Mouse (Mus musculus): ENCODE results near the gene Mst1r. TPM values are rescaled to one million over a fixed set of nuclear protein-coding genes. Genes with fewer than 3 reads are reported as not detected.

Gene Mst1r
- polyA plus RNA-seq, 1 experiment from 2014 or later, result 3.4 TPM

GRCm38 (mm10) chr9:107917895-107918608, 11.4 kb downstream of the Mst1r start:
- Histone ChIP-seq H3K27me3 (replicated peaks) (no peaks in the 10 kb centered on the region), H3K27ac (replicated peaks) (no peak overlapping the region), H3K9me3 (replicated peaks) (no peaks in the 10 kb centered on the region), H3K36me3 (no peaks in the 10 kb centered on the region; the same call in 1 of the 2 replicates), H3K4me1 (peaks cover 11% of the 10 kb centered on the region), H3K4me2 (no peak overlapping the region; the same call in 1 of the 2 replicates), H3K4me3 (replicated peaks) (no peak overlapping the region), H3K9ac (replicated peaks) (no peak overlapping the region)
- ATAC-seq (ENCODE audit: low FRiP score), result no peak
- 32% methylated on average over 13 of the region's 13 CpGs for whole genome bisulfite sequencing

GRCm38 (mm10) chr9:107918884-107919283, 12.2 kb downstream of the Mst1r start:
- 78% methylated on average over 6 of the region's 6 CpGs for WGBS
- H3K27ac ChIP-seq (replicated peaks), result no peak overlapping the region
- ATAC-seq (ENCODE audit: low FRiP score), result no peak
- no peak overlapping the region for H3K9ac ChIP-seq (replicated peaks)
- H3K36me3 ChIP-seq, result no peaks in the 10 kb centered on the region; the same call in 1 of the 2 replicates
- H3K4me2 ChIP-seq, result no peak overlapping the region
- H3K4me3 ChIP-seq (replicated peaks), result no peak overlapping the region
- no peaks in the 10 kb centered on the region for H3K9me3 ChIP-seq (replicated peaks)
- no peaks in the 10 kb centered on the region for H3K27me3 ChIP-seq (replicated peaks)
- peaks cover 17% of the 10 kb centered on the region for H3K4me1 ChIP-seq

- Histone ChIP-seq H3K27ac (replicated peaks) (no peak overlapping the region), H3K36me3 (no peaks in the 10 kb centered on the region), H3K4me2 (no peak overlapping the region), H3K9ac (replicated peaks) (no peak overlapping the region), H3K4me1 (peaks cover 23% of the 10 kb centered on the region), H3K9me3 (replicated peaks) (no peaks in the 10 kb centered on the region), H3K27me3 (replicated peaks) (no peaks in the 10 kb centered on the region), H3K4me3 (replicated peaks) (no peak overlapping the region)
- 80% methylated on average over 5 of the region's 5 CpGs for WGBS
- ATAC-seq (ENCODE audit: low FRiP score), result no peak
Measured at GRCm38 (mm10) chr9:107919441-107919840, 12.8 kb downstream of the Mst1r start.

GRCm38 (mm10) chr9:107923021-107923420, 16.3 kb downstream of the Mst1r start:
- ATAC-seq (ENCODE audit: low FRiP score), result no peak
- Histone ChIP-seq H3K4me2 (no peak overlapping the region), H3K4me3 (replicated peaks) (no peak overlapping the region), H3K27ac (replicated peaks) (no peak overlapping the region), H3K4me1 (peaks cover 31% of the 10 kb centered on the region), H3K9ac (replicated peaks) (no peak overlapping the region), H3K36me3 (no peaks in the 10 kb centered on the region), H3K9me3 (replicated peaks) (no peaks in the 10 kb centered on the region), H3K27me3 (replicated peaks) (no peaks in the 10 kb centered on the region)
- WGBS, result 40% methylated on average over 7 of the region's 7 CpGs

GRCm38 (mm10) chr9:107923956-107924355, 17.3 kb downstream of the Mst1r start:
- Histone ChIP-seq H3K4me1 (peaks cover 24% of the 10 kb centered on the region), H3K36me3 (no peaks in the 10 kb centered on the region), H3K27ac (replicated peaks) (no peak overlapping the region), H3K27me3 (replicated peaks) (no peaks in the 10 kb centered on the region), H3K9me3 (replicated peaks) (no peaks in the 10 kb centered on the region), H3K4me2 (no peak overlapping the region), H3K4me3 (replicated peaks) (no peak overlapping the region), H3K9ac (replicated peaks) (no peak overlapping the region)
- WGBS, result 52% methylated on average over 6 of the region's 6 CpGs
- ATAC-seq (ENCODE audit: low FRiP score), result no peak

GRCm38 (mm10) chr9:107925251-107925650, 18.6 kb downstream of the Mst1r start:
- Histone ChIP-seq H3K27me3 (replicated peaks) (no peaks in the 10 kb centered on the region), H3K4me1 (peaks cover 24% of the 10 kb centered on the region), H3K27ac (replicated peaks) (0 out of 2 replicates have a peak overlapping the region, but pooled peaks have one; percentile 37), H3K4me3 (replicated peaks) (no peak overlapping the region), H3K36me3 (no peaks in the 10 kb centered on the region), H3K9me3 (replicated peaks) (no peaks in the 10 kb centered on the region), H3K9ac (replicated peaks) (no peak overlapping the region), H3K4me2 (no peak overlapping the region)
- ATAC-seq (ENCODE audit: low FRiP score), result no peak
- WGBS, result 20% methylated on average over 3 of the region's 3 CpGs

GRCm38 (mm10) chr9:107926920-107927420, 20.3 kb downstream of the Mst1r start:
- Histone ChIP-seq H3K4me2 (no peak overlapping the region), H3K27ac (replicated peaks) (no peak overlapping the region), H3K36me3 (no peaks in the 10 kb centered on the region), H3K4me3 (replicated peaks) (no peak overlapping the region), H3K4me1 (peaks cover 26% of the 10 kb centered on the region), H3K9ac (replicated peaks) (no peak overlapping the region), H3K27me3 (replicated peaks) (no peaks in the 10 kb centered on the region), H3K9me3 (replicated peaks) (no peaks in the 10 kb centered on the region)
- no peak for ATAC-seq (ENCODE audit: low FRiP score)
- WGBS, result 61% methylated on average over 9 of the region's 9 CpGs

GRCm38 (mm10) chr9:107927749-107928148, 21.1 kb downstream of the Mst1r start:
- Histone ChIP-seq H3K4me2 (no peak overlapping the region), H3K4me1 (peaks cover 30% of the 10 kb centered on the region), H3K27me3 (replicated peaks) (no peaks in the 10 kb centered on the region), H3K4me3 (replicated peaks) (no peak overlapping the region), H3K36me3 (no peaks in the 10 kb centered on the region), H3K27ac (replicated peaks) (no peak overlapping the region), H3K9ac (replicated peaks) (no peak overlapping the region), H3K9me3 (replicated peaks) (no peaks in the 10 kb centered on the region)
- ATAC-seq (ENCODE audit: low FRiP score), result no peak
- 85% methylated on average over 5 of the region's 5 CpGs for WGBS

- Histone ChIP-seq H3K4me3 (replicated peaks) (no peak within 1 kb of the TSS), H3K36me3 (no peaks in the 10 kb centered on the region), H3K27ac (replicated peaks) (no peak within 1 kb of the TSS), H3K4me2 (no peak within 1 kb of the TSS), H3K4me1 (peaks cover 30% of the 10 kb centered on the region), H3K9ac (replicated peaks) (no peak within 1 kb of the TSS), H3K27me3 (replicated peaks) (no peaks in the 10 kb centered on the region), H3K9me3 (replicated peaks) (no peaks in the 10 kb centered on the region)
- ATAC-seq (ENCODE audit: low FRiP score), result no peak
- WGBS, result 84% methylated on average over 3 of the region's 3 CpGs
Measured at GRCm38 (mm10) chr9:107928169-107928568, 21.5 kb downstream of the Mst1r start, which contains the start of gene Actl11. Gene Actl11 (plus strand): TSS chr9:107928469.

- Histone ChIP-seq H3K27ac (replicated peaks) (no peak overlapping the region), H3K27me3 (replicated peaks) (0 out of 2 replicates have a peak, but pooled peaks cover 8% of the 10 kb centered on the region), H3K4me1 (peaks cover 27% of the 10 kb centered on the region), H3K4me2 (no peak overlapping the region), H3K9me3 (replicated peaks) (no peaks in the 10 kb centered on the region), H3K9ac (replicated peaks) (no peak overlapping the region), H3K4me3 (replicated peaks) (no peak overlapping the region), H3K36me3 (no peaks in the 10 kb centered on the region)
- 22% methylated on average over 4 of the region's 4 CpGs for whole genome bisulfite sequencing
- no peak for ATAC-seq (ENCODE audit: low FRiP score)
Measured at GRCm38 (mm10) chr9:107932221-107932620, 25.5 kb downstream of the Mst1r start.

GRCm38 (mm10) chr9:107934146-107934545, 27.5 kb downstream of the Mst1r start:
- no peak for ATAC-seq (ENCODE audit: low FRiP score)

GRCm38 (mm10) chr9:107935374-107935773, 28.7 kb downstream of the Mst1r start, which contains the start of gene Camkv:
Gene Camkv (plus strand): TSS chr9:107935674.
- H3K27ac ChIP-seq (replicated peaks), result no peak within 1 kb of the TSS
- H3K4me3 ChIP-seq (replicated peaks), result peak within 1 kb of the TSS; percentile 60
- H3K9ac ChIP-seq (replicated peaks), result peak within 1 kb of the TSS; percentile 64
- H3K4me2 ChIP-seq, result peak within 1 kb of the TSS; percentile 96
- H3K36me3 ChIP-seq, result no peaks in the 10 kb centered on the region
- WGBS, result 14% methylated on average over 3 of the region's 3 CpGs
- peaks cover 35% of the 10 kb centered on the region for H3K4me1 ChIP-seq
- H3K9me3 ChIP-seq (replicated peaks), result no peaks in the 10 kb centered on the region
- 0 out of 2 replicates have a peak, but pooled peaks cover 8% of the 10 kb centered on the region for H3K27me3 ChIP-seq (replicated peaks)
- no peak; the same call in 1 of the 2 replicates for ATAC-seq (ENCODE audit: low FRiP score)

More at GRCm38 (mm10) chr9:107934146-107934545, 27.5 kb downstream of the Mst1r start:
- H3K27me3 ChIP-seq (replicated peaks), result 0 out of 2 replicates have a peak, but pooled peaks cover 8% of the 10 kb centered on the region
- WGBS, result 80% methylated on average over 11 of the region's 11 CpGs
- no peaks in the 10 kb centered on the region for H3K36me3 ChIP-seq
- H3K4me1 ChIP-seq, result peaks cover 35% of the 10 kb centered on the region
- no peaks in the 10 kb centered on the region for H3K9me3 ChIP-seq (replicated peaks)
- H3K4me3 ChIP-seq (replicated peaks), result no peak overlapping the region
- no peak overlapping the region for H3K27ac ChIP-seq (replicated peaks)
- H3K9ac ChIP-seq (replicated peaks), result no peak overlapping the region
- no peak overlapping the region for H3K4me2 ChIP-seq

Measured in neural tube, embryonic 15.5 days (tissue).